Mouse (Mus musculus) limb, embryonic 15.5 days (tissue): ENCODE data around the gene Cplx3. TPM values are rescaled to one million over a fixed set of nuclear protein-coding genes. Genes with fewer than 3 reads are reported as not detected.

Source experiments
- ATAC-seq: fragments of 200-750 bp; cut with Nextera tagmentation; 2 replicates; pipeline ENCODE4 v1.8.0; 2017; ENCODE audit warnings: low read depth, moderate TSS enrichment; ENCODE audit not compliant: insufficient number of reproducible peaks, low FRiP score, low TSS enrichment
- H3K27ac ChIP-seq: fragments of 300-500 bp; sonication (generic); 2 replicates; pipeline ENCODE4 v1.5.1; 2015; ENCODE audit warnings: moderate library complexity, mild to moderate bottlenecking, inconsistent platforms
- H3K27me3 ChIP-seq: fragments of 300-500 bp; sonication (generic); 2 replicates; pipeline ENCODE4 v1.6.1; 2015; ENCODE audit warnings: inconsistent platforms
- H3K36me3 ChIP-seq: fragments of 300-500 bp; sonication (generic); 2 replicates; pipeline ENCODE4 v1.6.1; 2015; ENCODE audit warnings: inconsistent platforms
- H3K4me1 ChIP-seq: fragments of 300-500 bp; sonication (generic); 2 replicates; pipeline ENCODE4 v1.6.1; 2015; ENCODE audit warnings: inconsistent platforms
- H3K4me2 ChIP-seq: fragments of 300-500 bp; sonication (generic); 2 replicates; pipeline ENCODE4 v1.6.1; 2015; ENCODE audit warnings: mild to moderate bottlenecking, inconsistent platforms
- H3K4me3 ChIP-seq: fragments of 300-500 bp; sonication (generic); 2 replicates; pipeline ENCODE4 v1.5.1; 2015; ENCODE audit warnings: mild to moderate bottlenecking, inconsistent platforms
- H3K9ac ChIP-seq: fragments of 300-500 bp; sonication (generic); 2 replicates; pipeline ENCODE4 v1.6.1; 2015; ENCODE audit warnings: inconsistent platforms
- H3K9me3 ChIP-seq: fragments of 300-500 bp; sonication (generic); 2 replicates; pipeline ENCODE4 v1.6.1; 2016; ENCODE audit warnings: inconsistent platforms
- WGBS: fragments of 180-500 bp; shearing (Covaris S2); methylation state at CpG from one replicate; pipeline ENCODE4 v1.1.7; 2015; 5-methylcytosine and 5-hydroxymethylcytosine counted together
- polyA plus RNA-seq: library from polyadenylated mRNA; unstranded; fragments of >200 nt; fragmentation: Nextera tagmentation; extraction: Ambion mirVana; gene quantifications from 2 replicates; pipeline ENCODE4 v1.2.1, GENCODE M21; 2015

Gene Cplx3
- polyA plus RNA-seq, 1 experiment from 2014 or later: not detected

DNA sequence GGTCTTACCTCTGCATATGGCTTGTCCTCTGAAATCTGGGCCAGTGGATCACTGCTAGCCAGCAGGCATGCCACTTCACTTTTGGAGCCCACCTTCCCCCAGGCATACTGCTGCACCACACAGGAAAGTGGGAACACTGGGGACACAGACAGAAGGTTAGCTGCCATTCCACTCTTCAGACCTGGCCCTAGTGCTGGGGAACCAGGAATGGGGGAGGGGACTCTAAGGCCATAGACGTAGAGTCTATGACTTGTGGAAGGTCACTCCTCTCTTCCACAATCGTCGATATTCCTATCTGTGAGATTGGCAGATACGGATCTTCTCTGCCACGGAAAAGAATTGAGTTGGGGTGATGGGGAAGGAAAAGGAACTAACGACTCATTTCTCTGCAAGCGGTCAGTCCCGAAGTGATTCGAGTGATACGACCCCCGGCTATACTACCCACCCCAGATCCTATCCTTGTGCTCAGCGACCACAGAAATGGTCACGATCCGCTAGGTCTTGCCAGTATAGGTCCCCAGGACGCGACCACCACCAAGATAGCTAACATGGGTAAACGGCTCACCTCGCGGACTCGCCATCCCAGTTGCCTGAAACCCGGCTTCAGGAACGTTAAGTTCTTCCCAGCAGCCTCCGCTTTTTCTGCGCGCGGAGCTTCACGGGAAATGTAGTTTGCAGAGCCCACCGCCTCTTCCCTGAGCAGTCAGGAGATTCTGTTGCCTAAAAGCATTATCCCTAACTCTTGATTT lies 53.8 kb downstream of the Cplx3 start, which contains the start of gene Mpi:
Gene Mpi, minus strand, starts transcription at position 625 of the 749 bp plus-strand sequence.
- Histone ChIP-seq H3K9me3 (no peaks in the 10 kb centered on the region), H3K9ac (peak within 1 kb of the TSS; percentile 47), H3K4me2 (peak within 1 kb of the TSS; percentile 68), H3K27ac (no peak within 1 kb of the TSS), H3K36me3 (peaks cover 30% of the 10 kb centered on the region), H3K4me3 (peak within 1 kb of the TSS; percentile 58), H3K27me3 (no peaks in the 10 kb centered on the region), H3K4me1 (peaks cover 7% of the 10 kb centered on the region)
- no peak for ATAC-seq
- WGBS: 2% methylated on average over 28 of the region's 28 CpGs

DNA sequence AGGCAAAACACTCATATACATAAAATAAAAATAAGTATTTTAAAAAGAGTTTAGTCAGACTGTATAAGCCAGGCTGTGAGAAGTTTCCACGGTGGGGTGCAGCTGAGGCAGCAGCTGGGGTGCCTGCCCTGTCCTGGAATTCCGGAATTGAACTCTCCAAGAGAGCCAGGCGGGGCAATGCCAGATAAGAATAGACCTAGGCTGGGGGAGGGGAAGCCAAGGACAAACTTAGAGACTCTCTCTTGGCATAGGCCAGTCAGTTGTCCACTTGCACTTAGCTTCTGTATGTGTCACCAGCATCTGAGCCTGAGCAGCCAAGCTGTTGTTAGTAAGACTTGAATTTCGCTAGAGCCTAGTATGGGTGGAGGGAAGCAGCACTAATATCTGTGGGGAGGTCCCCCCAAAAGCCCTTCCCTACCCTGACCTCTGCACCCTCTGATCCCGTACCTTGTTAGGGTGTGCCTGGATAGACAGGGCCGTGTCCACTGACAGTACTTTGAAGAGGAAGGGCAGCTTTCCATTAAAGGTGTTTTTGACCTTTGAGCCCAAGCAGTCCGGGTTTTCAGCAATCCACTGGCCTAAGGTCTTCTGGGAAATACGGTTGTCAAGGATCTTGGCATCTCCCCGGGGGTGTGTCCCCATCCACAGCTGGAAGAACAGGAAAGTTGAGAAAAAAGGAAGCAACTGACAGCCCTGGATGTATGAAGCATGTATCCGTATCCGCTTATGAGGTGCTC lies 55.8 kb downstream of the Cplx3 start:
- WGBS: 82% methylated on average over 11 of the region's 11 CpGs
- no peak overlapping the region for H3K27ac ChIP-seq
- ATAC-seq: 0 out of 2 replicates have a peak, but pooled peaks have one; percentile 15

More for the DNA sequence above, 55.8 kb downstream of the Cplx3 start:
- no peak overlapping the region for H3K4me2 ChIP-seq
- no peaks in the 10 kb centered on the region for H3K9me3 ChIP-seq
- H3K4me1 ChIP-seq: peaks cover 7% of the 10 kb centered on the region
- H3K4me3 ChIP-seq: no peak overlapping the region
- H3K36me3 ChIP-seq: peaks cover 49% of the 10 kb centered on the region
- no peak overlapping the region for H3K9ac ChIP-seq
- H3K27me3 ChIP-seq: no peaks in the 10 kb centered on the region

Other genes with a start within 250 kb of the Cplx3 start
- 23.3 and 25.5 TPM in 2 replicates for gene Ppcdc, start 166.2 kb downstream of the Cplx3 start, polyA plus RNA-seq
- 12.7 and 14.2 TPM in 2 replicates for gene Scamp5, start 138.2 kb downstream of the Cplx3 start, polyA plus RNA-seq
- 0.40 and 1.1 TPM in 2 replicates for gene Rpp25, start 102.3 kb downstream of the Cplx3 start, polyA plus RNA-seq
- gene Cox5a, start 85.0 kb downstream of the Cplx3 start, polyA plus RNA-seq: 411 and 426 TPM in 2 replicates
- gene Fam219b, start 68.8 kb downstream of the Cplx3 start, polyA plus RNA-seq: 26.8 and 27.5 TPM in 2 replicates
- gene Mpi, start 53.5 kb downstream of the Cplx3 start, polyA plus RNA-seq: 37.9 and 49.8 TPM in 2 replicates
- gene Scamp2, start 45.3 kb downstream of the Cplx3 start, polyA plus RNA-seq: 86.4 and 94.3 TPM in 2 replicates
- gene Ulk3, start 16.8 kb downstream of the Cplx3 start, polyA plus RNA-seq: 21.2 and 23.2 TPM in 2 replicates
- gene Lman1l, start 14.5 kb upstream of the Cplx3 start, polyA plus RNA-seq: not detected in 2 replicates
- 24.2 and 29.0 TPM in 2 replicates for gene Csk, start 47.4 kb upstream of the Cplx3 start, polyA plus RNA-seq
- not detected in 2 replicates for gene Cyp1a2, start 77.4 kb upstream of the Cplx3 start, polyA plus RNA-seq
- 0.08 TPM in 1 of 2 replicates, not detected in the other for gene Cyp1a1, start 81.6 kb upstream of the Cplx3 start, polyA plus RNA-seq
- gene Edc3, start 102.3 kb upstream of the Cplx3 start, polyA plus RNA-seq: 32.9 and 33.9 TPM in 2 replicates
- 64.7 and 80.3 TPM in 2 replicates for gene Clk3, start 159.6 kb upstream of the Cplx3 start, polyA plus RNA-seq
- 3.6 and 3.8 TPM in 2 replicates for gene Arid3b, start 230.5 kb upstream of the Cplx3 start, polyA plus RNA-seq